Mouse (Mus musculus) embryo, embryonic 9.5 days (tissue): ENCODE data around the gene Far1.

Experiments used
- DNase-seq: peaks from one replicate; pipeline ENCODE4 v3.0.0-alpha.2; 2017; ENCODE audit errors: extremely low spot score

Gene Far1

GRCm38 (mm10) chr7:113571121-113571520 is 57.5 kb downstream of the Far1 start:
- no peak for DNase-seq

GRCm38 (mm10) chr7:113572741-113573140 is 59.1 kb downstream of the Far1 start:
- DNase-seq, result no peak

- DNase-seq, result no peak
Measured at GRCm38 (mm10) chr7:113582111-113582510, 68.5 kb downstream of the Far1 start.

GRCm38 (mm10) chr7:113589211-113589610 is 75.6 kb downstream of the Far1 start:
- no peak for DNase-seq

GRCm38 (mm10) chr7:113590330-113590729 is 76.7 kb downstream of the Far1 start:
- DNase-seq, result no peak

GRCm38 (mm10) chr7:113591084-113591483 is 77.5 kb downstream of the Far1 start:
- DNase-seq, result no peak

- no peak for DNase-seq
Measured at GRCm38 (mm10) chr7:113591557-113592354, 78.1 kb downstream of the Far1 start.

GRCm38 (mm10) chr7:113592696-113593095 is 79.1 kb downstream of the Far1 start:
- no peak for DNase-seq

GRCm38 (mm10) chr7:113594363-113594762 is 80.7 kb downstream of the Far1 start:
- DNase-seq, result peak; percentile 62

- DNase-seq, result no peak
Measured at GRCm38 (mm10) chr7:113597231-113597630, 83.6 kb downstream of the Far1 start.

- DNase-seq, result no peak
Measured at GRCm38 (mm10) chr7:113601803-113602202, 88.2 kb downstream of the Far1 start.

GRCm38 (mm10) chr7:113607928-113608327 is 94.3 kb downstream of the Far1 start:
- DNase-seq, result peak; percentile 27

- DNase-seq, result peak; percentile 59
Measured at GRCm38 (mm10) chr7:113609027-113609705, 95.5 kb downstream of the Far1 start.

GRCm38 (mm10) chr7:113612628-113613027 is 99.0 kb downstream of the Far1 start:
- no peak for DNase-seq

- no peak for DNase-seq
Measured at GRCm38 (mm10) chr7:113614198-113614927, 100.7 kb downstream of the Far1 start.

- no peak for DNase-seq
Measured at GRCm38 (mm10) chr7:113619166-113619565, 105.5 kb downstream of the Far1 start.

- no peak for DNase-seq
Measured at GRCm38 (mm10) chr7:113619768-113620167, 106.1 kb downstream of the Far1 start.
